Mouse (Mus musculus): Measurements from ENCODE around the gene Bcl2a1d. TPM values are rescaled to one million over a fixed set of nuclear protein-coding genes. Genes with fewer than 3 reads are reported as not detected.
A peak's percentile ranks its signal among the peaks of the same experiment; 100 is the strongest.
"Not testable (repeated sequence)": the region's sequence is repeated elsewhere in the genome, so short reads cannot be mapped to it uniquely, and the experiment has no call there.

Gene Bcl2a1d
- 0.14 TPM in 1 of 2 replicates, not detected in the other for polyA plus RNA-seq (2012; rRNA removed)

GRCm38 (mm10) chr9:88731728-88732127 lies at the start of gene Bcl2a1d:
Bcl2a1d (minus strand) TSS chr9:88731914.
- DNase-seq (ENCODE audit: low read depth) = not testable (repeated sequence)

- DNase-seq (ENCODE audit: low read depth) = not testable (repeated sequence)
These were observed 38.5 kb upstream of the Bcl2a1d start for GRCm38 (mm10) chr9:88770239-88770638.

- not testable (repeated sequence) for DNase-seq (ENCODE audit: low read depth)
These were observed 37.8 kb upstream of the Bcl2a1d start for GRCm38 (mm10) chr9:88769470-88769869.

- DNase-seq (ENCODE audit: low read depth) = not testable (repeated sequence)
- TF ChIP-seq CTCF (IDR thresholded peaks at IDR 0.05; ENCODE audit: borderline replicate concordance, extremely low read depth, insufficient read depth, insufficient read length) = peak; percentile 11; the same call in 1 of the 2 replicates
These were observed 15.0 kb upstream of the Bcl2a1d start for GRCm38 (mm10) chr9:88746687-88747086.

DNA sequence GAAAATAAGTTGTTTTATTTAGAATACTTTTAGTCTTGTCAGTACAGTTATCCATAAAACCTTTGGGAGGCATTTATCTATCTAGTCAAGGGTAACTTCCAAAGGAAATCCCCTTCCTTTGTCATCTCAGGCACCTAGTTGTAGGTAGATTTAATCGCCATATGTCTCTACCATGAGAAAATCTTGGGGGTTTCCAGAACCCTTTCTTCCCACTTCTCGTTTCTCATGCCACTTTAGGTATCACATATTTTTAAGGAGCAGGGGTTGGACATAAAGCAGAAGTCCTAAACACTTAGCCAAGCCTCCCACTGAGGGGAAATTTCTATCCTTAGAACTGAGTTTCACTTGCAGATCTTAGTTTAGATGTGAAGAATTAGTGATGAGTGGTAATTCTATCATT lies 14.3 kb upstream of the Bcl2a1d start:
- not testable (repeated sequence) for DNase-seq (ENCODE audit: low read depth)

GRCm38 (mm10) chr9:88735289-88735688 lies 3.6 kb upstream of the Bcl2a1d start:
- not testable (repeated sequence) for DNase-seq (ENCODE audit: low read depth)

DNA sequence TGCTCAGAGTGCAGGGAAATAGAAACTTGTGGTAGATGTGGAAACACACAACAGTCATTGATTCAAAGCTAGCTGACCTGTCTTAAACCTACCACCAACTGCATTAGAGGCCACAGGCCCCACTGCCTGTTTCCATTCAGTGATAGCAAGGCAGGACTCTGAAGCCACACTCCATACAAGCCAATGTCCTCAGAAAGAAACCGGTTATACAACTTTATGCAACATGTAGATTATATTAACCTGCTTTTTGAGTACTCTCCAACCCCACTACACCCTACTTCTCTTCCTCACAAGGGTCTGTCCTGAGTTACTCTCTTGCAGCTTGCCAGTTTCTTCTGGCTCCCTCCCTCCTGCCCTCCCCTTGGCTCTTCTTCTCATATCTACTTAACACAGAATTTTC lies 1.5 kb upstream of the Bcl2a1d start:
- DNase-seq (ENCODE audit: low read depth) = not testable (repeated sequence)

- not testable (repeated sequence) for DNase-seq (ENCODE audit: low read depth)
These were observed 620 bp upstream of the Bcl2a1d start for GRCm38 (mm10) chr9:88732334-88732733.

DNA sequence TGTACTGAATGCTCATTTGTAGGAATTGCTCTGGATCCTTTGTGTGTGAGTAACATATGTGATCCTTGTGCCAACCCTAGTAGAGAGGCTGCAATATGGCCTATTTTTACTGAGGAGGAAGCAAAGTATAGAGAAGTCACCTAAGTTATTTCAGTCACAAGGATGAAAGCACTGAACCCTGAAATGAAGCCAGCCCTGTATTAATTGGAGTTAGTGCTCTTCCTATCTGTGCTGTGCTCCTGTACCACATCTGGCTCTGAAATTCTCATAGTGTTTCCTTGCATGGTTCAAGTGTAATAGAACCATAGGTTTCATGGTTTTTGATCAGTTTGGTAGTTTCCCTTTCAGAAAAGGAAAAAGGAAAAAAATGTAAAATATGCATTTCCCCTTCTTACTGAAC lies 3.4 kb downstream of the Bcl2a1d start:
- not testable (repeated sequence) for DNase-seq (ENCODE audit: low read depth)

DNA sequence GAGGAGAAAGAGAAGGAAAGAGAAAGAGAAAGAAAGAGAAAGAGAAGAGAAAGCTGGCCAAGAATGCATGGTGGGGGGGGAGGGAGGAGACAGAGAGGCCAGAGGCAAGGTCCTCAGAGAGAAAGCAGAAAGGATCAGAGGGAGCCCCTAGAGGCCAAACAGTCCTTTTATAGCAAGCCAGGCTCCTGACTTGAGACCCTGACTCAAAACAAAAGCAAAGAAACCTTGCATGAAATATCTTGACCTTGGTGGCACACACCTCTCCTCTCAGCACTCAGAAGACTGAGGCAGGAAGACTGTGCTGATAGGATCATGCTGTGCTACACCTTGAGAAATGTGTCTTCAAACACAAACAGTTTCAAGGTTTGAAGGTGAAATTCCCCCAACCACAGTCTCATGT lies 10.1 kb downstream of the Bcl2a1d start:
- not testable (repeated sequence) for DNase-seq (ENCODE audit: low read depth)

- DNase-seq (ENCODE audit: low read depth) = peak; percentile 48
These were observed 11.7 kb downstream of the Bcl2a1d start, which contains the start of gene Mthfsl for GRCm38 (mm10) chr9:88719989-88720537. Mthfsl (minus strand) TSS chr9:88720296.

DNA sequence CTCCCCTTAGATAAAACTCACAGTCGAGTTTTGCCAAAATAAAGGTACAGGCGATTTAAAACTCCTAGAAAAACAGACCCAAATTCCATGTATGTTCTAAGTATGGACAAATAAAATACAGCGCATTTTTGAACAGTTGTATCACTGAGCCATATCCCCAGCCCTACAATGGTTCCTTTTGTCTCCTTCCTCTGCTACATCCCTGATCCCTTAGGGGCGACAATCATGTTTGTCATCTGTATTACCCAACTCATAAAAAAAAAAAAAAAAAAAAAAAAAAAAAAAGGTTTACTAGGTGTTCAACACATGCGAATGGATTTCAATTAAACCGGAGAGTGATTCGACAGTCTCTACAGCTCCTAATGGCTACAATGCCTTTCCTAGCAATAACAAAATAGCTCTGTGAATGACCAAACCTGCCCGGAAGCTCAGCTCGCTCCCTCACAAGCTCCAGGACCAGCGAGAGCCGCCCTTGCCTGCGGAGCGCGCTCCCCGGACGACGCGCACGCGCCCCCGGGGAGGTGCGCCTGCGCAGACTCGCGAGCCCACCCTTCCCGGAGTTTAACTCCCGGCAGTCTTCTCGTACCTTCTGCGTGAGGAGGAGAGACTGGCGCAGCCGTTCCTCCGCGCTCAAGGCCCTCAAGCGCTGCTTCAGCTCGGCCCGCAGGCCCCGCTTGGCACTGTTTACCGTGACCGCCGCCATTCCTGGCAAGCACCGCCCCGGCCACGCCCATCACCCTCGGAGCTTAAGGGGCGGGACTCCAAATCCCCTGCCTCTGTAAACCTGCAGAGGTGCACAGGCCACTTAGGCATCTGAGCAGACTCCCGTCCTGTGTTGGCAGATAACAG lies 12.4 kb downstream of the Bcl2a1d start:
- DNase-seq (ENCODE audit: low read depth) = peak; percentile 60

GRCm38 (mm10) chr9:88718593-88718992 lies 13.1 kb downstream of the Bcl2a1d start:
- DNase-seq (ENCODE audit: low read depth) = peak; percentile 3

- DNase-seq (ENCODE audit: low read depth) = peak; percentile 56
These were observed 13.6 kb downstream of the Bcl2a1d start for GRCm38 (mm10) chr9:88718140-88718539.

GRCm38 (mm10) chr9:88714515-88714914 lies 17.2 kb downstream of the Bcl2a1d start:
- not testable (repeated sequence) for DNase-seq (ENCODE audit: low read depth)

DNA sequence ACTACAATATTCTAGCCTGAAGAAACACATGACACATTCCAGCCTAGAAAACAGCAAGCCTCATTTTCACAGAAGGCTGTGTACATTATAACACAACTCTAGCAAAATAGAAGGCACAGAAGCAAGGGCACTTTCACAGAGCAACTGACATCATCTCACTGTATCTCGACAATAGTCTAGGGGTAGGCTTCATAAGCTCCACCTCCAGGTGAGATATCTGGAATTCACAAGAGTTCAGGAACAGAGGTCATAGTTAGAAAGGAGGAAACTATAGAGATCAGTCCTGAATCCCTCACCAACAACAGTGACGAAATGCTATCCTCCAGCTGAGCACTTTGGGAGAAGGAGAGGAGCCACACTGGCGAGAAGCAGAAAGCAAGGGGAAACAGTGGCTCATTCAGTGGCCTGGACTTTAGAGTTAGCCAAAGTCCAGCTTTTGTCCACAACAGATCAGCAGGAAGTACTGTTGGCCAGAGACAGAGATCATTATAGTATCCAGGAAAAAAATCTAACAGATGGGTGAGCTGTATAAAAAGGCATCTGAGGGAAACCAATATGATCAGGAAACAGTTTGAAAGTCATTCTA lies 19.5 kb downstream of the Bcl2a1d start:
- DNase-seq (ENCODE audit: low read depth) = not testable (repeated sequence)

DNA sequence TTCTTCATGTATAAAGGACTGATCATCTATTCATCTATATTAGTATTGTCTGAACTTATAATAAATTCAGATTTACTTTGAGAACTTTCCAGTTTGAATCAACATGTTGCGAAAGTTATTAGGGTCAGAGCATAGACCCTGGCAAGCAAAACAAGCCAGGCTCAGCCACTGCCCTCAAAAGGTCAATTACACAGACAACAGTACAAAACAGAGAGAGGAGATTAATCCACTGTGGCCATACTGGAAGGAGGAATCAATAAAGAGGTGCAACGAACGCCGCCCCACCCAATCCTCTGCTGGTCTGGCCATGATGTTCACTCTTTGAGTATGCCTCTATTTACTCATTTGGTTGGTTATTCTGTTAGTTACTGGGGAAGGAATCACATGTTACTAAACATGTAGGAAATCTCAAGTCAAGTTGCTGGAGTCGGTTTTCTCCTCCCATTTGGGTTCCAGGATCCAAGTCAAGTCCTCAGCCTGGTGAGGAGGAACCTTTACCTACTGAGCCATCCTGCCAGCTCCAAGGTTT lies 20.7 kb downstream of the Bcl2a1d start:
- not testable (repeated sequence) for DNase-seq (ENCODE audit: low read depth)

DNA sequence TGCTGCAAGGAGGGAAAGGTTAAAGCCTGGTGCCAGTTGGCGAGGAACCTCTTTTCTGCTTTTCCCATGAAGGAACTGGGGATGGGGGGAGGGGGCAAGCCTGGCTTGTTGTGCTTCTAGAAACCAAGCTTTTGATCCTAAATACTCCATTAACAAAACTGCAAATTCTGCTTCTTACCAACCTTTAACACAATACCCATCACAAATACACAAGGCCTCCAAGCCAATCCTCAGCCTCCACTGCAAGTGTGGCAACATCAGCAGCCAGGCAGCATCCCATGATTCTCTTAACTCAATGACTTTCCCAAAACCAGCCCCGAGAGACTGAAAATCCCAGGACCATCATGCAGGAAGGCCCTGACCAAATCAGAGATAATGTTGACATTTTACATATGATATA lies 21.3 kb downstream of the Bcl2a1d start:
- DNase-seq (ENCODE audit: low read depth) = not testable (repeated sequence)

DNA sequence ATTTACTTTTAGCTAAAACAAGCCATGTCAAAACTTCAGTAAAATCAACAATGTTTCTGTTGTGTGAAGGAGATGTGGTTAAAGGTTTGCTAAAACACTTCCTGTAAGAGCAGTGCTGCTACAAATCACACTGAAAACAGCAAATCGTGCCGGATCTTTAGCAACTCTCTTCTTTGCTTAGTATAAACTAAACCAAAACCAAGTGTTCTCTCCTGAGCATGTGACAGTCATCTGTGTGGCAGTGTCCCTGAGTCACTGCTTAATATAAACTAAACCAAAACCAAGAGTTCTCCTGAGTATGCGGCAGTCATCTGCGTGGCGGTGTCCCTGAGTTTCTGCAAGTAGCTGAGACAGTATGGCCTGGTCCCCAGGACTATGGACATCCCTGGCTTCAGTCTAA lies 21.9 kb downstream of the Bcl2a1d start:
- DNase-seq (ENCODE audit: low read depth) = not testable (repeated sequence)

Measured in brain, embryonic 14.5 days (tissue).